Mouse (Mus musculus): ENCODE measurements around the gene Ralgapb.

The Ralgapb gene

GRCm38 (mm10) chr2:158409595-158410021 lies at the start of gene Ralgapb:
TSS of gene Ralgapb (plus strand) at chr2:158409848.
- peak; percentile 99 for DNase-seq (ENCODE audit: low read depth, low spot score)
- Histone ChIP-seq H3K36me3 (ENCODE audit: control insufficient read depth, insufficient read depth, low read length, poor library complexity, severe bottlenecking) (no peaks in the 10 kb centered on the region), H3K27me3 (ENCODE audit: control insufficient read depth, insufficient read depth, low read length, poor library complexity, severe bottlenecking) (no peaks in the 10 kb centered on the region)

- peak; percentile 93 for DNase-seq (ENCODE audit: low read depth, low spot score)
- Histone ChIP-seq H3K36me3 (ENCODE audit: control insufficient read depth, insufficient read depth, low read length, poor library complexity, severe bottlenecking) (peaks cover 7% of the 10 kb centered on the region), H3K27me3 (ENCODE audit: control insufficient read depth, insufficient read depth, low read length, poor library complexity, severe bottlenecking) (no peaks in the 10 kb centered on the region; the same call in 1 of the 2 replicates)
These were observed 48.6 kb upstream of the Ralgapb start for GRCm38 (mm10) chr2:158360873-158361677.

- H3K27me3 ChIP-seq (ENCODE audit: control insufficient read depth, insufficient read depth, low read length, poor library complexity, severe bottlenecking) = no peaks in the 10 kb centered on the region
- DNase-seq (ENCODE audit: low read depth, low spot score) = no peak
- H3K36me3 ChIP-seq (ENCODE audit: control insufficient read depth, insufficient read depth, low read length, poor library complexity, severe bottlenecking) = peaks cover 6% of the 10 kb centered on the region
These were observed 47.8 kb upstream of the Ralgapb start for GRCm38 (mm10) chr2:158361678-158362320.

GRCm38 (mm10) chr2:158364175-158364574 lies 45.5 kb upstream of the Ralgapb start:
- DNase-seq (ENCODE audit: low read depth, low spot score) = no peak
- peaks cover 2% of the 10 kb centered on the region; the same call in 1 of the 2 replicates for H3K36me3 ChIP-seq (ENCODE audit: control insufficient read depth, insufficient read depth, low read length, poor library complexity, severe bottlenecking)
- no peaks in the 10 kb centered on the region for H3K27me3 ChIP-seq (ENCODE audit: control insufficient read depth, insufficient read depth, low read length, poor library complexity, severe bottlenecking)

GRCm38 (mm10) chr2:158365099-158365850 lies 44.4 kb upstream of the Ralgapb start:
- no peak for DNase-seq (ENCODE audit: low read depth, low spot score)
- no peaks in the 10 kb centered on the region for H3K36me3 ChIP-seq (ENCODE audit: control insufficient read depth, insufficient read depth, low read length, poor library complexity, severe bottlenecking)
- no peaks in the 10 kb centered on the region for H3K27me3 ChIP-seq (ENCODE audit: control insufficient read depth, insufficient read depth, low read length, poor library complexity, severe bottlenecking)

GRCm38 (mm10) chr2:158367654-158368053 lies 42.0 kb upstream of the Ralgapb start:
- Histone ChIP-seq H3K36me3 (ENCODE audit: control insufficient read depth, insufficient read depth, low read length, poor library complexity, severe bottlenecking) (no peaks in the 10 kb centered on the region), H3K27me3 (ENCODE audit: control insufficient read depth, insufficient read depth, low read length, poor library complexity, severe bottlenecking) (no peaks in the 10 kb centered on the region)
- DNase-seq (ENCODE audit: low read depth, low spot score) = no peak

GRCm38 (mm10) chr2:158368313-158368712 lies 41.3 kb upstream of the Ralgapb start:
- DNase-seq (ENCODE audit: low read depth, low spot score) = no peak
- Histone ChIP-seq H3K36me3 (ENCODE audit: control insufficient read depth, insufficient read depth, low read length, poor library complexity, severe bottlenecking) (no peaks in the 10 kb centered on the region), H3K27me3 (ENCODE audit: control insufficient read depth, insufficient read depth, low read length, poor library complexity, severe bottlenecking) (no peaks in the 10 kb centered on the region)

GRCm38 (mm10) chr2:158369474-158370172 lies 40.0 kb upstream of the Ralgapb start:
- H3K27me3 ChIP-seq (ENCODE audit: control insufficient read depth, insufficient read depth, low read length, poor library complexity, severe bottlenecking) = no peaks in the 10 kb centered on the region
- no peaks in the 10 kb centered on the region for H3K36me3 ChIP-seq (ENCODE audit: control insufficient read depth, insufficient read depth, low read length, poor library complexity, severe bottlenecking)
- no peak for DNase-seq (ENCODE audit: low read depth, low spot score)

- Histone ChIP-seq H3K36me3 (ENCODE audit: control insufficient read depth, insufficient read depth, low read length, poor library complexity, severe bottlenecking) (no peaks in the 10 kb centered on the region), H3K27me3 (ENCODE audit: control insufficient read depth, insufficient read depth, low read length, poor library complexity, severe bottlenecking) (no peaks in the 10 kb centered on the region)
- DNase-seq (ENCODE audit: low read depth, low spot score) = no peak
These were observed 39.5 kb upstream of the Ralgapb start for GRCm38 (mm10) chr2:158370173-158370550.

- Histone ChIP-seq H3K27me3 (ENCODE audit: control insufficient read depth, insufficient read depth, low read length, poor library complexity, severe bottlenecking) (no peaks in the 10 kb centered on the region; the same call in none of the 2 replicates), H3K36me3 (ENCODE audit: control insufficient read depth, insufficient read depth, low read length, poor library complexity, severe bottlenecking) (no peaks in the 10 kb centered on the region)
- no peak for DNase-seq (ENCODE audit: low read depth, low spot score)
These were observed 36.6 kb upstream of the Ralgapb start for GRCm38 (mm10) chr2:158373061-158373460.

- no peak for DNase-seq (ENCODE audit: low read depth, low spot score)
- Histone ChIP-seq H3K36me3 (ENCODE audit: control insufficient read depth, insufficient read depth, low read length, poor library complexity, severe bottlenecking) (no peaks in the 10 kb centered on the region), H3K27me3 (ENCODE audit: control insufficient read depth, insufficient read depth, low read length, poor library complexity, severe bottlenecking) (no peaks in the 10 kb centered on the region; the same call in none of the 2 replicates)
These were observed 36.1 kb upstream of the Ralgapb start for GRCm38 (mm10) chr2:158373516-158373915.

- Histone ChIP-seq H3K36me3 (ENCODE audit: control insufficient read depth, insufficient read depth, low read length, poor library complexity, severe bottlenecking) (no peaks in the 10 kb centered on the region), H3K27me3 (ENCODE audit: control insufficient read depth, insufficient read depth, low read length, poor library complexity, severe bottlenecking) (no peaks in the 10 kb centered on the region; the same call in none of the 2 replicates)
- DNase-seq (ENCODE audit: low read depth, low spot score) = peak; percentile 6
These were observed 34.1 kb upstream of the Ralgapb start, which contains the start of gene Snhg11 for GRCm38 (mm10) chr2:158375443-158376122. TSS of gene Snhg11 (plus strand) at chr2:158375638.

- Histone ChIP-seq H3K27me3 (ENCODE audit: control insufficient read depth, insufficient read depth, low read length, poor library complexity, severe bottlenecking) (no peaks in the 10 kb centered on the region; the same call in none of the 2 replicates), H3K36me3 (ENCODE audit: control insufficient read depth, insufficient read depth, low read length, poor library complexity, severe bottlenecking) (no peaks in the 10 kb centered on the region)
- no peak for DNase-seq (ENCODE audit: low read depth, low spot score)
These were observed 33.4 kb upstream of the Ralgapb start for GRCm38 (mm10) chr2:158376123-158376687.

All from splenic B cell, adult 2 months (primary cell).